Mouse (Mus musculus) myocyte (in vitro differentiated cells): ENCODE measurements around the gene Armc2. TPM values are rescaled to one million over a fixed set of nuclear protein-coding genes. Genes with fewer than 3 reads are reported as not detected.

Experiments used
- H3K27me3 ChIP-seq: one replicate; pipeline ENCODE4 v1.6.1; 2011; ENCODE audit not compliant: control insufficient read depth, insufficient read depth, insufficient read length
- H3K36me3 ChIP-seq: one replicate; pipeline ENCODE4 v1.6.1; 2011; ENCODE audit not compliant: control insufficient read depth, insufficient read depth
- H3K4me2 ChIP-seq: one replicate; pipeline ENCODE4 v1.6.1; 2011; ENCODE audit warnings: low read depth, control low read depth
- H3K4me3 ChIP-seq: one replicate; pipeline ENCODE4 v1.5.1; 2011; ENCODE audit warnings: mild to moderate bottlenecking, control low read depth, moderate library complexity
- H3K79me2 ChIP-seq: one replicate; pipeline ENCODE4 v1.6.1; 2011; ENCODE audit not compliant: control insufficient read depth, insufficient read depth
- H3ac ChIP-seq: one replicate; pipeline ENCODE4 v1.6.1; 2011; ENCODE audit not compliant: control insufficient read depth, insufficient read length
- CEBPB ChIP-seq: IDR thresholded peaks from 2 replicates; pipeline ENCODE4 v1.6.1; 2011; ENCODE audit warnings: mild to moderate bottlenecking, moderate library complexity; ENCODE audit not compliant: poor library complexity, insufficient read depth, severe bottlenecking
- E2F4 ChIP-seq: IDR thresholded peaks from one replicate; pipeline ENCODE4 v1.6.1; 2011; ENCODE audit warnings: mild to moderate bottlenecking, control low read depth, moderate library complexity; ENCODE audit not compliant: insufficient read depth
- MAX ChIP-seq: IDR thresholded peaks from one replicate; pipeline ENCODE4 v1.6.1; 2011; ENCODE audit warnings: low read depth, mild to moderate bottlenecking, control low read depth
- MYOD1 ChIP-seq, 3 experiments: IDR thresholded peaks; one replicate each; pipeline ENCODE4 v1.6.1; 2011; ENCODE audit warnings: control low read depth in 2 of 3, low read depth in 2 of 3, mild to moderate bottlenecking in 2 of 3, moderate library complexity in 1 of 3; ENCODE audit not compliant: insufficient read length in 2 of 3, control insufficient read depth in 1 of 3
- MYOG ChIP-seq, 3 experiments: IDR thresholded peaks; one replicate each; pipeline ENCODE4 v1.6.1; 2011; ENCODE audit warnings: control low read depth in 2 of 3, low read depth in 2 of 3, mild to moderate bottlenecking in 2 of 3; ENCODE audit not compliant: insufficient read length in 2 of 3, control insufficient read depth in 1 of 3, insufficient read depth in 1 of 3
- POLR2A ChIP-seq: IDR thresholded peaks from one replicate; pipeline ENCODE4 v1.6.1; 2011; ENCODE audit warnings: low read depth, mild to moderate bottlenecking, control low read depth, moderate library complexity; ENCODE audit not compliant: insufficient read length
- POLR2AphosphoS2 ChIP-seq: IDR thresholded peaks from one replicate; pipeline ENCODE4 v1.6.1; 2011; ENCODE audit warnings: low read depth, control low read depth; ENCODE audit not compliant: insufficient read length
- REST ChIP-seq: IDR thresholded peaks from one replicate; pipeline ENCODE4 v1.6.1; 2011; ENCODE audit warnings: mild to moderate bottlenecking, control low read depth, moderate library complexity; ENCODE audit not compliant: insufficient read depth, insufficient read length
- SRF ChIP-seq: IDR thresholded peaks from one replicate; pipeline ENCODE4 v1.6.1; 2011; ENCODE audit warnings: low read depth; ENCODE audit not compliant: control insufficient read depth, insufficient read length
- TCF12 ChIP-seq: IDR thresholded peaks from one replicate; pipeline ENCODE4 v1.6.1; 2011; ENCODE audit warnings: mild to moderate bottlenecking, control low read depth; ENCODE audit not compliant: poor library complexity, insufficient read depth, severe bottlenecking
- TCF3 ChIP-seq: IDR thresholded peaks from one replicate; pipeline ENCODE4 v1.6.1; 2011; ENCODE audit warnings: low read depth, control low read depth; ENCODE audit not compliant: insufficient read length
- USF1 ChIP-seq: IDR thresholded peaks from one replicate; pipeline ENCODE4 v1.6.1; 2011; ENCODE audit warnings: low read depth, mild to moderate bottlenecking, control low read depth, moderate library complexity
- polyA plus RNA-seq: library from polyadenylated mRNA; unstranded; fragments of >200 nt; fragmentation: generic; extraction: Trizol; gene quantifications from one replicate; pipeline ENCODE4 v1.2.1, GENCODE M21; 2012; ENCODE audit warnings: missing spikeins

Armc2 gene
- polyA plus RNA-seq, 1 experiment, result 0.31 TPM

- Histone ChIP-seq H3K4me2 (peak overlapping the region; percentile 24), H3K79me2 (no peaks in the 10 kb centered on the region), H3ac (no peak overlapping the region), H3K36me3 (no peaks in the 10 kb centered on the region), H3K27me3 (peaks cover 15% of the 10 kb centered on the region), H3K4me3 (no peak overlapping the region)
- TF ChIP-seq USF1, result no peak
- no peak for TF ChIP-seq TCF3
- TF ChIP-seq SRF, result no peak
- no peak for TF ChIP-seq E2F4
- no peak for TF ChIP-seq MAX
- no peak for TF ChIP-seq POLR2A
- TF ChIP-seq MYOG (IDR thresholded peaks at IDR 0.05; ENCODE audit: control insufficient read depth in 1 of 3, insufficient read depth in 1 of 3, insufficient read length in 2 of 3, low read depth in 2 of 3), result no peak
- TF ChIP-seq MYOD1 (IDR thresholded peaks at IDR 0.05; ENCODE audit: control insufficient read depth in 1 of 3, insufficient read length in 2 of 3, low read depth in 2 of 3), result no peak
- TF ChIP-seq CEBPB, result no peak
- TF ChIP-seq TCF12, result no peak
- no peak for TF ChIP-seq REST
- TF ChIP-seq POLR2AphosphoS2, result no peak
These were observed 25.1 kb upstream of the Armc2 start for GRCm38 (mm10) chr10:42043307-42043706.

- peaks cover 15% of the 10 kb centered on the region for H3K27me3 ChIP-seq
- no peaks in the 10 kb centered on the region for H3K79me2 ChIP-seq
- TF ChIP-seq MYOG (IDR thresholded peaks at IDR 0.05; ENCODE audit: control insufficient read depth in 1 of 3, insufficient read depth in 1 of 3, insufficient read length in 2 of 3, low read depth in 2 of 3) (peak in 1 of 3 experiments; percentile 46), E2F4 (no peak)
- H3K4me3 ChIP-seq, result no peak overlapping the region
- H3ac ChIP-seq, result no peak overlapping the region
- no peaks in the 10 kb centered on the region for H3K36me3 ChIP-seq
- peak overlapping the region; percentile 24 for H3K4me2 ChIP-seq
These were observed 24.6 kb upstream of the Armc2 start for GRCm38 (mm10) chr10:42042881-42043280.

- Histone ChIP-seq H3K79me2 (no peaks in the 10 kb centered on the region), H3K4me2 (no peak overlapping the region), H3K36me3 (no peaks in the 10 kb centered on the region), H3K4me3 (no peak overlapping the region), H3ac (no peak overlapping the region), H3K27me3 (peaks cover 15% of the 10 kb centered on the region)
- TF ChIP-seq TCF12, result no peak
These were observed 23.8 kb upstream of the Armc2 start for GRCm38 (mm10) chr10:42042087-42042486.

- TF ChIP-seq POLR2A (no peak), E2F4 (no peak), MAX (no peak), USF1 (no peak), TCF3 (no peak), TCF12 (no peak), POLR2AphosphoS2 (no peak), MYOG (IDR thresholded peaks at IDR 0.05; ENCODE audit: control insufficient read depth in 1 of 3, insufficient read depth in 1 of 3, insufficient read length in 2 of 3, low read depth in 2 of 3) (no peak), REST (no peak), SRF (no peak), CEBPB (no peak), MYOD1 (IDR thresholded peaks at IDR 0.05; ENCODE audit: control insufficient read depth in 1 of 3, insufficient read length in 2 of 3, low read depth in 2 of 3) (no peak)
- Histone ChIP-seq H3K36me3 (no peaks in the 10 kb centered on the region), H3K4me2 (no peak overlapping the region), H3K4me3 (no peak overlapping the region), H3K79me2 (no peaks in the 10 kb centered on the region), H3K27me3 (peaks cover 5% of the 10 kb centered on the region), H3ac (no peak overlapping the region)
These were observed 20.3 kb upstream of the Armc2 start for GRCm38 (mm10) chr10:42038571-42038970.

GRCm38 (mm10) chr10:42037301-42037870 lies 19.1 kb upstream of the Armc2 start:
- Histone ChIP-seq H3K27me3 (peaks cover 5% of the 10 kb centered on the region), H3ac (no peak overlapping the region), H3K4me2 (peak overlapping the region; percentile 0), H3K36me3 (no peaks in the 10 kb centered on the region), H3K79me2 (no peaks in the 10 kb centered on the region), H3K4me3 (no peak overlapping the region)
- TF ChIP-seq MAX (no peak), TCF3 (no peak), CEBPB (no peak), POLR2AphosphoS2 (no peak), MYOG (IDR thresholded peaks at IDR 0.05; ENCODE audit: control insufficient read depth in 1 of 3, insufficient read depth in 1 of 3, insufficient read length in 2 of 3, low read depth in 2 of 3) (no peak), USF1 (no peak), TCF12 (no peak), POLR2A (no peak), MYOD1 (IDR thresholded peaks at IDR 0.05; ENCODE audit: control insufficient read depth in 1 of 3, insufficient read length in 2 of 3, low read depth in 2 of 3) (no peak), SRF (no peak), E2F4 (no peak), REST (no peak)
